In genomic region chr6:49360420-49360819, GRCm38 (mm10) we compare ENCODE assay signal across 18 mouse cellular contexts. TPM values are rescaled to one million over a fixed set of nuclear protein-coding genes. Genes with fewer than 3 reads are reported as not detected.
DNase-seq lines count a peak whose midpoint lies in the region; ATAC-seq and TF ChIP-seq lines count a peak whose summit lies in the region.
"Had no signal": no experiment of that assay in that cellular context is flagged by ENCODE, and none has a peak within 500 bp of the region (broad histone marks: within the 10 kb centered on the region; RNA-seq: fewer than 3 reads in every experiment).

No protein-coding gene starts in this region.

- no peak overlapping the region for H3K9ac ChIP-seq in kidney, embryonic 14.5 days (ENCODE audit: low read depth, low read length)
- H3K9ac ChIP-seq: limb, embryonic 15.5 days had no signal

- no peaks in the 10 kb centered on the region for H3K27me3 ChIP-seq in kidney, embryonic 14.5 days (ENCODE audit: control insufficient read depth, insufficient read depth, low read length)
- no peaks in the 10 kb centered on the region for H3K27me3 ChIP-seq in cerebellum, adult 2 months (ENCODE audit: control insufficient read depth, insufficient read depth, low read length)
- H3K27me3 ChIP-seq: limb, embryonic 15.5 days had no signal

- 0 out of 2 replicates have a peak, but pooled peaks have one; percentile 32 for ATAC-seq in kidney, embryonic 14.5 days (ENCODE audit: low FRiP score, low TSS enrichment)
- peak; percentile 49 for ATAC-seq in activated CD4-positive, CD25-positive, alpha-beta regulatory T cell, adult 4 months
- ATAC-seq: midbrain, embryonic 16.5 days had no signal

- no peaks in the 10 kb centered on the region for H3K9me3 ChIP-seq in kidney, embryonic 14.5 days (ENCODE audit: control insufficient read depth, low read length)
- H3K9me3 ChIP-seq: heart, embryonic 10.5 days; hindbrain, embryonic 10.5 days; limb, embryonic 15.5 days had no signal

- no peak overlapping the region for H3K27ac ChIP-seq in kidney, embryonic 14.5 days (ENCODE audit: low read depth, low read length)
- no peak overlapping the region for H3K27ac ChIP-seq in cerebellum, adult 2 months (ENCODE audit: insufficient read depth, low read length)
- H3K27ac ChIP-seq: heart, embryonic 10.5 days; hindbrain, embryonic 10.5 days; limb, embryonic 15.5 days had no signal

- TF ChIP-seq CTCF in cerebellum, adult 2 months (IDR thresholded peaks at IDR 0.05; ENCODE audit: borderline replicate concordance, insufficient read depth, low read depth, low read length), result no peak

- no peak overlapping the region for H3K4me3 ChIP-seq in kidney, embryonic 14.5 days (ENCODE audit: low read length)
- H3K4me3 ChIP-seq in cerebellum, adult 2 months (replicated peaks; ENCODE audit: insufficient read depth, low read depth, low read length), result no peak overlapping the region
- H3K4me3 ChIP-seq: heart, embryonic 10.5 days; hindbrain, embryonic 10.5 days; limb, embryonic 15.5 days had no signal

- DNase-seq in kidney, postnatal 14 days, result no peak
- peak; percentile 40 for DNase-seq in 3T3-L1 (ENCODE audit: low read depth, low spot score)
- peak; percentile 19 for DNase-seq in A20 (ENCODE audit: low read depth, low spot score)
- DNase-seq in cerebellum, adult 2 months, result no peak
- DNase-seq in left cerebral cortex, adult 18-20 months (ENCODE audit: low spot score in 2 of 2), result no peak
- no peak for DNase-seq in left cerebral cortex, adult 11 months (ENCODE audit: low spot score)
- DNase-seq: adrenal gland, postnatal 14 days; cerebellum, adult 11 months; kidney, adult 9 months; lung, postnatal 14 days; spleen, adult 18-20 months; thymus, adult 18-20 months had no signal

- no peak for TF ChIP-seq POLR2A in cerebellum, adult 2 months (IDR thresholded peaks at IDR 0.05; ENCODE audit: borderline replicate concordance, insufficient read depth, low read length)

- H3K36me3 ChIP-seq in kidney, embryonic 14.5 days (ENCODE audit: control insufficient read depth, insufficient read depth, low read length), result no peaks in the 10 kb centered on the region
- H3K36me3 ChIP-seq: heart, embryonic 10.5 days; hindbrain, embryonic 10.5 days; limb, embryonic 15.5 days had no signal

- H3K4me1 ChIP-seq in kidney, embryonic 14.5 days (ENCODE audit: control insufficient read depth, insufficient read depth, low read length), result no peaks in the 10 kb centered on the region
- H3K4me1 ChIP-seq in cerebellum, adult 2 months (ENCODE audit: control insufficient read depth, insufficient read depth, low read length), result no peaks in the 10 kb centered on the region
- H3K4me1 ChIP-seq: heart, embryonic 10.5 days; hindbrain, embryonic 10.5 days; limb, embryonic 15.5 days had no signal

- H3K4me2 ChIP-seq in kidney, embryonic 14.5 days (replicated peaks; ENCODE audit: low read depth, low read length), result no peak overlapping the region
- H3K4me2 ChIP-seq: limb, embryonic 15.5 days had no signal

RNA-seq across cellular contexts. Expression of gene Fam221a, which starts 7.1 kb away (rescaled TPM):
- polyA plus RNA-seq in kidney, embryonic 14.5 days (2014; fragmentation: Nextera tagmentation; extraction: Ambion mirVana), result 7.0 and 7.5 TPM in 2 replicates
- 1 to 10 TPM; 3.9 to 4.9 TPM for polyA plus RNA-seq in activated CD4-positive, CD25-positive, alpha-beta regulatory T cell, adult 4 months (2017; shearing (Covaris generic))
- 1.2 and 1.7 TPM in 2 replicates for polyA plus RNA-seq in cerebellum, adult 2 months (2012; rRNA removed)
- total RNA-seq in left cerebral cortex, adult 18-20 months (2021), result 1 to 10 TPM; 1.2 to 1.3 TPM

RNA-seq across cellular contexts. Expression of gene Stk31, which starts 35.0 kb away (rescaled TPM):
- not detected in 2 replicates for polyA plus RNA-seq in kidney, embryonic 14.5 days (2014; fragmentation: Nextera tagmentation; extraction: Ambion mirVana)
- not detected for polyA plus RNA-seq in activated CD4-positive, CD25-positive, alpha-beta regulatory T cell, adult 4 months (2017; shearing (Covaris generic))
- 0.03 and 0.08 TPM in 2 replicates for polyA plus RNA-seq in cerebellum, adult 2 months (2012; rRNA removed)
- 1 to 10 TPM; 1.4 to 1.6 TPM for total RNA-seq in left cerebral cortex, adult 18-20 months (2021)
- polyA plus RNA-seq: hindbrain, embryonic 10.5 days had no signal

RNA-seq across cellular contexts. Expression of gene Ccdc126, which starts 41.3 kb away (rescaled TPM):
- 8.4 and 11.9 TPM in 2 replicates for polyA plus RNA-seq in kidney, embryonic 14.5 days (2014; fragmentation: Nextera tagmentation; extraction: Ambion mirVana)
- polyA plus RNA-seq in activated CD4-positive, CD25-positive, alpha-beta regulatory T cell, adult 4 months (2017; shearing (Covaris generic)), result 10 to 100 TPM; 11.1 to 14.8 TPM
- polyA plus RNA-seq in cerebellum, adult 2 months (2012; rRNA removed), result 10.3 and 11.2 TPM in 2 replicates
- total RNA-seq in left cerebral cortex, adult 18-20 months (2021), result 10 to 100 TPM in 1 of 2 experiments, 1 to 10 TPM in 1; 9.3 to 10.5 TPM

Comparison
In these comparisons a context has a peak if more than half of its experiments do, and no peak if none do; other contexts are left out.
1. DNase-seq: peak in 3T3-L1 (single experiment) and A20 (single experiment); none in kidney, postnatal 14 days (single experiment), cerebellum, adult 2 months (0 of 2), left cerebral cortex, adult 18-20 months (0 of 2) and left cerebral cortex, adult 11 months (single experiment).